Mouse (Mus musculus) embryo, embryonic 10 days (tissue): ENCODE data around the gene Ncbp2.

ENCODE experiments used
- DNase-seq: peaks from one replicate; pipeline ENCODE4 v3.0.0-alpha.2; 2015; ENCODE audit warnings: low spot score

The Ncbp2 gene

DNA sequence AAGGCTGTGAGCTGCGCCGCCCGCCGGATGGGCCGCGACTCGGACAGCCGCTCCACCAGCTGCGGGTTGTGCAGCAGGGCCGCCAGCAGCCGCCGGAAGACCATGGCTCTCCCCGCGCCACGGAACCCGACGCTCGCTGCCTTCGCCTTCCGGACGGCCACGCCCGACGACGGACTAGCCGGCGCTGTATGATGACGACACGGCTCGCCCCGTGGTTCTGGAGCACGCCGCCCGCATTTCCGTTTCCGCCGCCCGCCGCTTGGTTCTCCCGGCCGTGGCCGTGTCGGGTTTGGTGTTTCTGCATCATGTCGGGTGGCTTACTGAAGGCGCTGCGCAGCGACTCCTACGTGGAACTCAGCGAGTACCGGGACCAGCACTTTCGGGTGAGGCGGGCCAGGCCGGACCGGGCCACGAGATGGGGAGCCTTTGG, at the start of gene Ncbp2, which contains the start of gene 0610012G03Rik:
Gene Ncbp2, plus strand, starts transcription at position 169 of the 430 bp plus-strand sequence.
Gene 0610012G03Rik, minus strand, starts transcription at position 150 of the 430 bp plus-strand sequence.
- peak; percentile 100 for DNase-seq

- no peak for DNase-seq
These were observed 49.6 kb upstream of the Ncbp2 start for GRCm38 (mm10) chr16:31898546-31899326.

- DNase-seq = no peak
These were observed 46.4 kb upstream of the Ncbp2 start for GRCm38 (mm10) chr16:31901886-31902285.

DNA sequence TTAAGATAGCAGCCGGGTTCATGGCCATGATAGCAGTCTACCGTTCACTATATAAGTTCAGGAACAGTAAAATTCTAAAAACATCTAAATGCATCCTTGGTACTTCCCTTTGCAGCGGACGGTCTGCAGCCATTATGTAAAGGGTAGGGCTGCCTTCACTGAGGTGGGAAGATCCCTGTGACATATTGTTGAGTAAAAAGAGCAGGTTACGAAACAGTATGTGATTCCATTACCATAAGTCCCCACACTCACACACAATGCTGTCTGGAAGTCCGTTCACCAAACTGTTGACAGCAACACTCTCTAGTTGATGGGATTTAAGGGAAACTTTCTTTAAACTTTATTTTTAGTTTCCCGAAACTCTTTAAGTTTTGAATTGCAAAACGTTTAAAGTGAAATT, 45.1 kb upstream of the Ncbp2 start:
- DNase-seq = no peak

DNA sequence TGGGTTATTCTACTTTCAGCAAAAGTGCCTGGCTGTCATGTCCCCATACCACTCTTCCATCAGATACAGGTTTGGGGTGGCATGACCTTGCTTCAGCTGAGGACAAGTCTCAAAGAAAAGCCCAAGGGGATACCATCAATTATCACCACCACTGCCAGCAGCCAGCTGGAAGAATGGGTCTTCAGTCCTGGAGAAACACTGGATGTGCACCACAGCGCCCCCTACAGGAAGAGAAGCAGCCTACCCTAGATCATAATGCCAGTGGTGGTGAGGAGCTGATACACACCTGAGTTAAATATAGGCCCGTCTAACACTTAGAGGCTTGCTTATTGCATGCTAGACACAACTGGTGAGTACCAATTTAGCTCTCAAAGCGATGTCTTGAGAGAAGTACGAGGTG, 43.0 kb upstream of the Ncbp2 start:
- no peak for DNase-seq

GRCm38 (mm10) chr16:31905891-31906825, 42.2 kb upstream of the Ncbp2 start:
- no peak for DNase-seq

DNA sequence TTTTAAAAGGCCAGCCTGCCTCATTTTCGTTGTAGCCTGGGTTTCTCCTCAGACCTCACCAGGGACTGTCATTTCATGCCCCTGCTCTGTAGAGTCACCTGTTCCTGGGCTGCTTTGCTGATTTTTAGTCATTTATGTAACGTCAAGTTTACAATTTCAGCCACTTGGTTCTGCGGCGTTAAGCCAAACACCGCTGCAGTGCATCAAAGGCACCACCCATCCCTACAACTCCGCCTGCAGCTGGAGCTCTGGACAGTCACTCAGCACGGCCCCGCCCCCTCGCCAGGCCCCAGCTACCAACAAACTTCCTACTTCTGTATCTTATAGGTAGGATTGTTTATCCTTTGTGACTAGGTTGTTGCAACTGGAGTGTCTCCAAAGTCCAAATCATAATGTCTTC, 41.4 kb upstream of the Ncbp2 start:
- peak; percentile 58 for DNase-seq

GRCm38 (mm10) chr16:31908959-31909358, 39.4 kb upstream of the Ncbp2 start:
- no peak for DNase-seq

- no peak for DNase-seq
These were observed 37.9 kb upstream of the Ncbp2 start for GRCm38 (mm10) chr16:31910281-31910847.

DNA sequence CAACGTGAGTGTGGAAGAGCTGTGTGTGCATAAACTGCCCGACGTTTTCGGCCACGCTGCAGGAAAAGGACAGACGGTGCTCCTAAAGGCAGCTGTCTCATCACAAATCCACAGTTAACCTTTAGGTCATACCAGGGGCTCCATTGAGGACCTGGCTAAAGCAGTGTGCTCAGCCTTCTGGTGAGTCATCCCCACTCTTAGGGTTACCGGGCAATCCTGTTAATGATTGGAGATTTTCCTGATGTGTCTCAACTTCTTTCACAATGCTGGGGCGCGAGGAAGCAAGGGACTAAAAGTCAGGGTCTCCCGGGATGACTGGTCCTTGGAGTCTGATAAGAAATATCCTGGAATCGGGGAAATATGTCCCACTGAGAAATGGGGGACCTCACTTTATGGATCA, 30.5 kb upstream of the Ncbp2 start:
- DNase-seq = no peak

- peak; percentile 92 for DNase-seq
These were observed 30.0 kb upstream of the Ncbp2 start for GRCm38 (mm10) chr16:31918248-31918724.

DNA sequence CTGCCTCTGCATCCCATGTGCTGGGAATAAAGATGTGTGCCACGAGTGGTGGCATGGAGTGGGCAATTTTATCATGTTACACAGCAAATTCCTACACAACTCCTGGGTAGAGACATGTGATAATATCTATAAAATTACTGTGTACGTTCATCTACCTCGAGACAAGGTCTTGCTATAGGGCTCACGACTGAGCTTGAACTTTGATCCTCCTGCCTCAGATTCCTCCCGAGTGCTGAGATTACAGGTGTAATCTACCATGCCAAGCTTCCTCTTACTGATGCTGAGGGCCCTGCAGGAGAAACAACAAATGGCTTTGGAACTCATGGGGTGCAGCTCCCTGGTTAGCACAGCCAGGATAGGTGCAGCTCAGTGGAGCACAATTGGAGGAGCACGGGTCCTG, 23.9 kb upstream of the Ncbp2 start:
- DNase-seq = no peak

DNA sequence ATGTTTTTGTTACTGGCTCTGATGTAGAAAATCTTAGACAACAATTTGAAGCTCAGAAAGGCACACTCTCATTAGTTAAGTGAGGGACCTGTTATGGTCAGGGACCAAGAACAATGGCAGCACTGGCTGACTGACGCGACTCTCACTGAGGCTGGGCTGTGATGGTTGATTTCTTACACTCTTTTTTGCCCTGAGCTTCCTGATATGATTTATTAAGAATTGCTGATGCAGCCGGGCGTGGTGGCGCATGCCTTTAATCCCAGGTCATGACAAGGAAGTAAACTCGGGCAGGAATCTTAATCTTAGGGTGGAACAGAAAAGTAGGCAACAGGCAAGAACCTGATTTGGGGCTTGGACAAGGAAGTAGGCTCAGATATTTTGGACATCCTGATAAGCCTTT, 22.2 kb upstream of the Ncbp2 start:
- DNase-seq = no peak

DNA sequence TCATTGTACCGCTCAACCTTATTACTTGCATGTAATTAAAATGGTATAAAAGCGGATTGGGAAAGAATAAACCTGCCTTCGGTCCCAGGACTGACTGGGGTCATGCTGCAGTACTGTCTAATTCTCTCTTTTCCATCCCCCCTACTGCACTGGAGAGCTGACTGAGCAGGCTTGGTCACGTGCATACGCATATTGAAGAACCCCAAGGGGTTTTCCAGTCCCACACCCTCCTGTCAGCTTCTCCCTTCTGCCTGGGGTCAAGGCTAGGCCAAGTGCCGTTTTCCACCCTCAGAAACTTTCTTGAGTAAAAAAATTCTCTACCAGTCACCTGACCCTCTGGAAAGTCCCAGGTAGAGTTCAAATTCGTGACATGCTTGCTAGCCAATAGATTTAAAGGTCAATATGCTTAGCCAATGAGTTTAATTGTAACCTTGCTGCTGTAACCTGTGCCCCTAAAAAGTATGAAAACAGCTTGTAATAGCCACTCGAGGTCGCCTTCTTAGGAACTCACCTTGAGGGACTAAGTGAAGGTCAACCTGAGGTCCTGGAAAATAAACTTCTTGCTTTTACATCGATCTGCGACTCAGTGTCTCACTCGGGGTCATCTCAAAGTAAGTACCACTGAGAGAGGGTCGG, 21.6 kb upstream of the Ncbp2 start:
- DNase-seq = no peak

- no peak for DNase-seq
These were observed 20.9 kb upstream of the Ncbp2 start for GRCm38 (mm10) chr16:31927412-31927811.

- no peak for DNase-seq
These were observed 17.0 kb upstream of the Ncbp2 start for GRCm38 (mm10) chr16:31931330-31931729.

DNA sequence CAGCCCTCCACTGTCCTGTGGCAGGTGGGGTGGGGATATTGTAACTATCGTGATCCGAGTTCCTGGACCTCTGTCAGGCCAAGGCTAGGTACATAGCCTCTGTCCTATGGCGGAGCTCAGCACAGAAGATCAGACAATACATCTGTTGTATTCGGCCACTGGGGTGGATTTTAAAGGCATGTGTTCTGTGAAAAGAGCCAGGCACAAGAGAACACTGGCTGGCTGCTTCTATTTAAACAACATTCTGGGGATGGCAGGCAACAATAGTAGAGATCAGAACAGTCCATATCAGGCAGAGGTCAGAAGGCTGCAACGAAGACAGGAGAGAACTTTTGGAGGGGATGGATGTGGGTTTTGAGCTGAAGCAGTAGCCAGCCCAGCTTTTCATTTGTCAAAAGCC, 16.1 kb upstream of the Ncbp2 start:
- DNase-seq = no peak

DNA sequence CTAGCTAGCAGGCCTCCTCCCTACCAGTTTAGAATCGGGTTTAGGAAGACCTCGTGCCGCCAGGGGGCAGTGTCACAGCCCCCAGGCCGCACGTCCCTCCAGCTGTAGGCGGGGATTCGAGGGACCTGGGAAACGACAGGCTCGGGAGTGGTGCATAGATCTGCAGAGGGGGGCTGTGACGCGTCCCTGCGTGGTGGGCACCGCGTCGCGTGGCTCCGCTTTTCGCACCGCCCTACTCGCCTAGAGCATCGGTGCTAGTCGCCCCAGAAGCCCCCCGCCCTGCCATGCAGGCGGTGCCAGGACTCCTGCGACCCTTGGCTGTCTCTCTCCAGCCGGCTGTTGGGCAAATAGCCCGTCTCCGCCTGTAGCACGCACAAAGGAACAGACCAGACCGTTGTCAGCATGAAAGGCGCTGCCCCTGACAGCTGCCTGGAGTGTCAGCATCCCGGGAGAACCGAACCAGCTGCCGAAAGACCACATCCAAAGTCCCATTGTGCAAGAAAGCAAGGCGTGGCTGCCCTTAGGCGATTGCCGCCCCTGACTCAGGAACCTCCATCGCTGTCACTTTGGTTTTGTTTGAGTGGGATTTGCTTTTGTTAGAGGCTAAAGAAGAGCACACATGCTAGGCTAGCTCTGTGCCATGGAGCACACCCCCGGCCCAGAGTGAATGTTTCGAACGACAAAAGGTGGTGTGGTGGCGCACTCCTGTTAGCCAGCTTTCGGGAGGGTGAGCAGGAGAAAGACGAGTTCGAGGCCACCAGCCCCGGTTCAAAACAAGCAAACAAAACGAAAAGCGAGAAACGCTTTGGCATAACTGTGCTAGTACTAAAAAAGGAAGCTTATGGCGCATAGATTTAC, 15.2 kb upstream of the Ncbp2 start:
- peak; percentile 95 for DNase-seq

DNA sequence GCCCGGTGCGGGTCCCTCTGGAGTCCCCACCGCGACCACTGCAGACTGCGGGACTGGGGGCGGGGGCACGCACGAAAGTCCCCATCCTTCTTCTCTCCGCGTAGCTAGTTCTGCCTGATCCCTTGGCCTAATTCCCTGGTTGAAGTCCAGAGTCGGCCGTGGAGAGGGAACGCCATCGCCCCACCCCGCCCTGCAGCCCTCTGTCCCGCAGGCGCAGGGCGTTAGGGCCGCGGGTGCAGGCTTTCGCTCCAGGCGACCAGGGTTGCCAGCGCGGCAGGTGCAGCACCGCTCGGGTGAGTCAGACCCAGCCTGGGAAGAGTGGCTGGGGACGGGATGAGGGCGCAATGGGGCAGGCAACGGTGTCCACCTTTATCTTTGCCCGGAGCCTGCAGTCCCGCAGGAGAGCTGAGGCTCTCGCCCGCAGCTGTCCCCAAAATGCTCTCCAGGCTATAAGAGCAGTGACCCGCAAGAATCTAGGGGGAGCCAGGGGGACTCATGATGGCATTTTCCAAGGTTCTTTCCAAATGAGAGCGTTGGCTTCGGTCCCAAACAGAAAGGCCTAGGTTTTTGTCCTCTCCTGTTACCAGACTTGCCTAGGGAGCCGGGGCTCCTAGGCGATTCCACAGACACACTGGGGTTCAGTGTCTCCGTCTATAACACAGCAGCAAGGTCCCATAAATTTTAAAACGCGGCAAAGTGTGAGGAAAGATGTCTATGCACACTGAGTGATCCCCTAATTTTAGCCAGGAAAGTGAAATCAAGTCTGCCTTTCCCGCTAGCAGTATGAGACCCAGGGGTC, 14.4 kb upstream of the Ncbp2 start, which contains the start of gene Pigz:
Gene Pigz, plus strand, starts transcription at position 101 of the 799 bp plus-strand sequence.
- no peak for DNase-seq

GRCm38 (mm10) chr16:31934550-31935010, 13.7 kb upstream of the Ncbp2 start:
- DNase-seq = no peak
